Mouse (Mus musculus) midbrain, embryonic 16.5 days (tissue): ENCODE results near the gene Crbn. TPM values are rescaled to one million over a fixed set of nuclear protein-coding genes. Genes with fewer than 3 reads are reported as not detected.

ENCODE experiments used
- ATAC-seq: fragments of 200-750 bp; cut with Nextera tagmentation; 2 replicates; pipeline ENCODE4 v1.8.0; 2017; ENCODE audit warnings: moderate TSS enrichment
- H3K27ac ChIP-seq: fragments of 300-500 bp; sonication (generic); 2 replicates; pipeline ENCODE4 v1.5.1; 2014; ENCODE audit warnings: mild to moderate bottlenecking, low read length, mixed read lengths
- H3K27me3 ChIP-seq: fragments of 300-500 bp; sonication (generic); 2 replicates; pipeline ENCODE4 v1.6.1; 2014; ENCODE audit warnings: low read depth, low read length, mixed read lengths; ENCODE audit not compliant: control insufficient read depth, insufficient read depth
- H3K36me3 ChIP-seq: fragments of 300-500 bp; sonication (generic); 2 replicates; pipeline ENCODE4 v1.6.1; 2014; ENCODE audit warnings: mild to moderate bottlenecking, low read length, moderate library complexity, mixed read lengths; ENCODE audit not compliant: control insufficient read depth, insufficient read depth
- H3K4me1 ChIP-seq: fragments of 300-500 bp; sonication (generic); 2 replicates; pipeline ENCODE4 v1.6.1; 2014; ENCODE audit warnings: mild to moderate bottlenecking, low read length, mixed read lengths; ENCODE audit not compliant: control insufficient read depth, insufficient read depth
- H3K4me2 ChIP-seq: fragments of 300-500 bp; sonication (generic); 2 replicates; pipeline ENCODE4 v1.6.1; 2014; ENCODE audit warnings: mild to moderate bottlenecking, low read length, mixed read lengths
- H3K4me3 ChIP-seq: fragments of 300-500 bp; sonication (generic); 2 replicates; pipeline ENCODE4 v1.5.1; 2014; ENCODE audit warnings: low read depth, mild to moderate bottlenecking, low read length, moderate library complexity, mixed read lengths
- H3K9ac ChIP-seq: fragments of 300-500 bp; sonication (generic); 2 replicates; pipeline ENCODE4 v1.6.1; 2014; ENCODE audit warnings: low read depth, low read length, mixed read lengths
- H3K9me3 ChIP-seq: fragments of 300-500 bp; sonication (generic); replicated peaks from 2 replicates; pipeline ENCODE4 v1.6.1; 2014; ENCODE audit warnings: mild to moderate bottlenecking, low read length, mixed read lengths; ENCODE audit not compliant: control insufficient read depth, poor library complexity, severe bottlenecking
- WGBS: fragments of 180-500 bp; shearing (Covaris S2); extraction: QIAGEN DNeasy Blood & Tissue Kit; methylation state at CpG from one replicate; pipeline ENCODE4 v1.1.7; 2014; 5-methylcytosine and 5-hydroxymethylcytosine counted together
- polyA plus RNA-seq: library from polyadenylated mRNA; unstranded; fragments of >200 nt; fragmentation: Nextera tagmentation; extraction: Ambion mirVana; gene quantifications from 2 replicates; pipeline ENCODE4 v1.2.1, GENCODE M21; 2015

Crbn gene
- polyA plus RNA-seq, result 62.0 and 63.6 TPM in 2 replicates

GRCm38 (mm10) chr6:106799333-106800226 is at the start of gene Crbn:
TSS of gene Crbn (minus strand) at chr6:106800077.
- Histone ChIP-seq H3K4me3 (peak within 1 kb of the TSS; percentile 85), H3K9me3 (no peaks in the 10 kb centered on the region), H3K4me1 (peaks cover 11% of the 10 kb centered on the region), H3K9ac (peak within 1 kb of the TSS; percentile 82), H3K36me3 (no peaks in the 10 kb centered on the region; the same call in 1 of the 2 replicates), H3K27me3 (no peaks in the 10 kb centered on the region), H3K27ac (peak within 1 kb of the TSS; percentile 63), H3K4me2 (peak within 1 kb of the TSS; percentile 79)
- WGBS, result 3% methylated on average over 55 of the region's 57 CpGs
- ATAC-seq, result peak; percentile 96

GRCm38 (mm10) chr6:106840181-106840580 is 40.3 kb upstream of the Crbn start:
- H3K9me3 ChIP-seq, result no peaks in the 10 kb centered on the region
- no peaks in the 10 kb centered on the region for H3K27me3 ChIP-seq
- ATAC-seq, result no peak
- H3K4me3 ChIP-seq, result no peak overlapping the region
- H3K4me2 ChIP-seq, result no peak overlapping the region
- H3K9ac ChIP-seq, result no peak overlapping the region
- H3K27ac ChIP-seq, result no peak overlapping the region
- no peaks in the 10 kb centered on the region for H3K4me1 ChIP-seq
- 71% methylated on average over 1 of the region's 1 CpGs for WGBS
- H3K36me3 ChIP-seq, result no peaks in the 10 kb centered on the region

GRCm38 (mm10) chr6:106838053-106838452 is 38.2 kb upstream of the Crbn start:
- H3K36me3 ChIP-seq, result no peaks in the 10 kb centered on the region
- no peaks in the 10 kb centered on the region for H3K4me1 ChIP-seq
- H3K9ac ChIP-seq, result no peak overlapping the region
- 0 out of 2 replicates have a peak, but pooled peaks have one; percentile 32 for ATAC-seq
- no peak overlapping the region for H3K4me2 ChIP-seq
- H3K9me3 ChIP-seq, result no peaks in the 10 kb centered on the region
- H3K4me3 ChIP-seq, result no peak overlapping the region
- no peak overlapping the region for H3K27ac ChIP-seq
- WGBS, result 57% methylated on average over 3 of the region's 3 CpGs
- no peaks in the 10 kb centered on the region for H3K27me3 ChIP-seq

- no peaks in the 10 kb centered on the region for H3K36me3 ChIP-seq
- H3K4me2 ChIP-seq, result no peak overlapping the region
- 65% methylated on average over 2 of the region's 2 CpGs for WGBS
- H3K4me3 ChIP-seq, result no peak overlapping the region
- H3K4me1 ChIP-seq, result no peaks in the 10 kb centered on the region
- no peak overlapping the region for H3K9ac ChIP-seq
- no peak for ATAC-seq
- no peaks in the 10 kb centered on the region for H3K27me3 ChIP-seq
- H3K27ac ChIP-seq, result no peak overlapping the region
- no peaks in the 10 kb centered on the region for H3K9me3 ChIP-seq
Observed at GRCm38 (mm10) chr6:106835316-106835715, 35.4 kb upstream of the Crbn start.

DNA sequence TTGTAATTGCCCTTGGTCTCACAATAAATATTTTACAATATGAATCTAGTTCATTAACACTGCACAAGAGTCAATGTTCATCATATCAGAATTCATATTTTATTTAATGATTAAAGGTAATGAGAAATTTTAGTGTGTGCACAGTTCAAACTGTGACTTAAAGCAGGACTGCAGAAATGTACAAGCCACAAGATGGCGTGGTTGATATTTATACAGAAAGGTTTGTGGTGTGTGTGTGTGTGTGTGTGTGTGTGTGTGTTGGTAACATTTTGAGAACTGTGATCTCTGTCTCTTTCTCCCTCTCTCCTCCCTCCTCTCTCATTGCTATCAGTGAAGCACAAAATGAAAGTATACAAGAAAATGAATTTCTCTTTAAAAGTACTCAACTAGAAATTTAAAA is 22.5 kb upstream of the Crbn start:
- Histone ChIP-seq H3K4me1 (peaks cover 3% of the 10 kb centered on the region; the same call in 1 of the 2 replicates), H3K4me2 (no peak overlapping the region), H3K27ac (no peak overlapping the region), H3K36me3 (no peaks in the 10 kb centered on the region), H3K9ac (no peak overlapping the region), H3K4me3 (no peak overlapping the region), H3K27me3 (no peaks in the 10 kb centered on the region), H3K9me3 (no peaks in the 10 kb centered on the region)
- ATAC-seq, result peak; percentile 70; the same call in 1 of the 2 replicates
- 55% methylated on average over 1 of the region's 1 CpGs for WGBS

DNA sequence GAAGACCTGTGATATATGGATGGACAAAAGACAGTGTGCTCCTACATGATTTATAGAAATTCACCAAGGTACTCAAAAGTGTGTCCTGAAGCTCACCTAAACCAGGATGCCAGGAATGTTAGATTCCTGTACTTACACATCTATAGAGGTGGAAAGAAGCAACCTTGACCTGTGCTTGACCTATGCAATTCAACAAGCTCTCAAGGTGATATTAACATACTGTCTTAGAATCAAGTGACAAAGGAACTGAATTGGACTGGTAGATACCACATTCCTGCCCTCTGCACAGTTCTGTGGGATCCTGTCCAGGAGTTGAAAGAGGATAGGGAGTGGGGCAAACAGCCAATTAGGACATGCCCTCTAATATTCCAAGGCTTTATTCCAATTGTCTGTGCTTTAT is 20.7 kb upstream of the Crbn start:
- Histone ChIP-seq H3K4me2 (no peak overlapping the region), H3K4me1 (peaks cover 3% of the 10 kb centered on the region; the same call in 1 of the 2 replicates), H3K9ac (no peak overlapping the region), H3K36me3 (no peaks in the 10 kb centered on the region), H3K4me3 (no peak overlapping the region), H3K9me3 (no peaks in the 10 kb centered on the region), H3K27ac (no peak overlapping the region), H3K27me3 (no peaks in the 10 kb centered on the region)
- ATAC-seq, result no peak

DNA sequence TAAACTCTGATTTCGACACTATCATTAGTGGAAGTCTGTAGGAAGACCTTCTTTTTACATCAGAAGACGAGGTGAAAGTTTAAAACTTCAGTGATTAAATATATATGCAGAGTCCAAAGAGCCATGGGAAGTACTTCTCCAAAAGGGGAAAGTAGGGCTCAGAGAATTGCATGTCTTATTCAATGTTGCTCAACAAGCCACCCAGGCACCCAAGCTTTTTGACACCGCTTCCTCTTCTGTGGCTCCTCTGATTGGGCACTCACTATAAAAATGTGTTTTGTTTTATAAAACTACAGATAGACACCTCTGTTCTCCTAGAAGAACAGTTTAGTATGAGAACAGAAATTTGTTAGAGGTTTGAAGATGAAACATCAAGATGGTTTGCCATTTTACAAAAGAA is 20.0 kb upstream of the Crbn start:
- WGBS, result 78% methylated on average over 3 of the region's 3 CpGs
- no peak overlapping the region for H3K27ac ChIP-seq
- ATAC-seq, result no peak
- no peak overlapping the region for H3K4me2 ChIP-seq
- H3K27me3 ChIP-seq, result no peaks in the 10 kb centered on the region
- no peak overlapping the region for H3K4me3 ChIP-seq
- no peaks in the 10 kb centered on the region for H3K36me3 ChIP-seq
- no peak overlapping the region for H3K9ac ChIP-seq
- H3K4me1 ChIP-seq, result peaks cover 3% of the 10 kb centered on the region; the same call in 1 of the 2 replicates
- H3K9me3 ChIP-seq, result no peaks in the 10 kb centered on the region

DNA sequence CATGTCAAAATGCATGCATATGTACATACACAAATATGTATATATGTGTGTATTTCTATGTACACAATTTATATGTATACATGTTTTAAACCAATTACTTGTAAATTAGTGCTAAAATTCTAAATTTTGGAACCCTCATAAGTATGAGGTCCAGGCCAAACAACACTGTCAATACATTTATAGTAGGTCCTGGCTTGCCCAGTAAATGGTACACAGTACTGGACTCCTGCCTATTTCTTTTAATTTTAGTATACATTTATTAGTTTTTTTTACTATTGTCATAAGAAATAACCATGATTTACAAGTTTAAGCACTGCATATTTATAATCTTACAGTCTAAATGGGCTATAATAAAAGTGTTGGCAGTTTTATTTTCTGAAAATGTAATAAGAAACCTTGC is 19.4 kb upstream of the Crbn start:
- Histone ChIP-seq H3K27me3 (no peaks in the 10 kb centered on the region), H3K9me3 (no peaks in the 10 kb centered on the region), H3K4me2 (no peak overlapping the region), H3K9ac (no peak overlapping the region), H3K4me3 (no peak overlapping the region), H3K27ac (no peak overlapping the region), H3K4me1 (peaks cover 3% of the 10 kb centered on the region; the same call in 1 of the 2 replicates), H3K36me3 (no peaks in the 10 kb centered on the region)
- no peak for ATAC-seq

DNA sequence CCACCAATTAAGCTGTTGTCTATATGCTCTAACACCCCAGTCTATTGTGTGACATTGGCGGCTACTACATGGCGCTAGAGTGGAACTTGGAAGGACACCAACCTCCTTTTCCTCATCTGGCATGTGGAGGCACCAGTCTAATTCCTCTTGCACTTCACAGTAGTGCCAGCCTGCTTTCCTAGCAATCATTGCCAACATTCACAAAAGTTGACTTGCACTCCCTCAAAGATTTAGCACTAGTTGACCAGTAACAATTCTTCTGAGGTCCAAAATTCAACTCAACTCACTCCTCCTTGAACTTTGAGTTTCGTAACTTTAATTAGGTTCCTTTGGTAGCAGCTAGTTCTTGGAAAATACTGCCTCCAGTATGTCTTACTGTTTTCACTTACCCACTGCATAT is 10.8 kb upstream of the Crbn start:
- Histone ChIP-seq H3K4me2 (no peak overlapping the region), H3K9ac (no peak overlapping the region), H3K27ac (no peak overlapping the region), H3K27me3 (no peaks in the 10 kb centered on the region), H3K4me1 (no peaks in the 10 kb centered on the region), H3K36me3 (no peaks in the 10 kb centered on the region), H3K4me3 (no peak overlapping the region), H3K9me3 (no peaks in the 10 kb centered on the region)
- no peak for ATAC-seq
- WGBS, result 92% methylated on average over 3 of the region's 3 CpGs
